Mouse (Mus musculus) cerebellum, adult 2 months (tissue): ENCODE data around the gene Ntan1. TPM values are rescaled to one million over a fixed set of nuclear protein-coding genes. Genes with fewer than 3 reads are reported as not detected.
"Not testable (repeated sequence)": the region's sequence is repeated elsewhere in the genome, so short reads cannot be mapped to it uniquely, and the experiment has no call there.

Experiments
- DNase-seq, 2 experiments: peaks; one replicate each; pipeline ENCODE4 v3.0.0; 2021
- H3K27ac ChIP-seq: fragments of 200-500 bp; 2 replicates; pipeline ENCODE4 v1.5.1; 2012; ENCODE audit warnings: low read length, control low read depth, inconsistent platforms; ENCODE audit not compliant: insufficient read depth
- H3K27me3 ChIP-seq: fragments of 200-500 bp; 2 replicates; pipeline ENCODE4 v1.6.1; 2012; ENCODE audit warnings: inconsistent platforms, mild to moderate bottlenecking, low read length, moderate library complexity; ENCODE audit not compliant: control insufficient read depth, insufficient read depth
- H3K4me1 ChIP-seq: fragments of 200-500 bp; 2 replicates; pipeline ENCODE4 v1.6.1; 2011; ENCODE audit warnings: low read length; ENCODE audit not compliant: control insufficient read depth, insufficient read depth
- H3K4me3 ChIP-seq: fragments of 200-500 bp; replicated peaks from 2 replicates; pipeline ENCODE3; 2011; ENCODE audit warnings: mild to moderate bottlenecking, low read depth, low read length, control low read depth; ENCODE audit not compliant: insufficient read depth
- CTCF ChIP-seq: fragments of 200-500 bp; IDR thresholded peaks from 2 replicates; pipeline ENCODE4 v1.5.1; 2011; ENCODE audit warnings: low read depth, mild to moderate bottlenecking, control low read depth, low read length, moderate library complexity, borderline replicate concordance; ENCODE audit not compliant: insufficient read depth
- POLR2A ChIP-seq: fragments of 200-500 bp; IDR thresholded peaks from 2 replicates; pipeline ENCODE4 v1.6.1; 2011; ENCODE audit warnings: low read length, control low read depth, borderline replicate concordance; ENCODE audit not compliant: insufficient read depth
- WGBS: fragments of 180-500 bp; shearing (Covaris S2); methylation state at CpG from one replicate; pipeline ENCODE4 v1.1.7; 2018; 5-methylcytosine and 5-hydroxymethylcytosine counted together
- polyA plus RNA-seq: library from polyadenylated mRNA; depleted of rRNA; stranded (reverse); fragments of >200 nt; gene quantifications from 2 replicates; pipeline ENCODE4 v1.2.3, GENCODE M21; 2012

The Ntan1 gene
- polyA plus RNA-seq, 1 experiment = 121 TPM

DNA sequence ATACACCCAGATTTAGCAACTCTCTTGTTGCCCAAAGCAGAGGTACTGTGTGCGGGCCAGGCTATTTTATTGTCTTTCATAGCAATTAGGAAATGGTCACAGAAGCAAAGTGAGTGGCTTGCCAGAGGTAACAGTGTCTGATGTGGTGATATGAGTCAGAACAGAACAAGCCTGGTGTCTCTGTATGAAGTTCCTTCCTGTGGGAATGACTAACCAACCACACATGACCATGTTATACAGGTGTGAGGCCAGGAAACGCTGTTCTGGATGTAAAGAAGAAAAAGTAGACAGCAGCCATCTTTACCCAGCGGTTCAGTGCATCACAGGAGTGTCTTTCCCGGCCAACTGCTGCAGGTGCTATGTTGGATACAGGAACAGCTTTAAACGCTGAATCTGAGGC is 26.4 kb downstream of the Ntan1 start:
- H3K4me1 ChIP-seq = no peaks in the 10 kb centered on the region
- no peak overlapping the region for H3K4me3 ChIP-seq
- no peaks in the 10 kb centered on the region for H3K27me3 ChIP-seq
- TF ChIP-seq CTCF = no peak
- no peak for TF ChIP-seq POLR2A
- H3K27ac ChIP-seq = no peak overlapping the region
- DNase-seq = no peak
- 94% methylated on average over 5 of the region's 5 CpGs for WGBS

GRCm38 (mm10) chr16:13846675-13847074 is 28.0 kb downstream of the Ntan1 start:
- no peak overlapping the region for H3K27ac ChIP-seq
- no peak overlapping the region for H3K4me3 ChIP-seq
- no peak for DNase-seq
- WGBS = 97% methylated on average over 1 of the region's 1 CpGs
- H3K4me1 ChIP-seq = no peaks in the 10 kb centered on the region
- H3K27me3 ChIP-seq = no peaks in the 10 kb centered on the region
- TF ChIP-seq POLR2A (no peak), CTCF (no peak)

- no peak for TF ChIP-seq CTCF
- TF ChIP-seq POLR2A = no peak
- Histone ChIP-seq H3K4me3 (no peak overlapping the region), H3K4me1 (no peaks in the 10 kb centered on the region), H3K27ac (no peak overlapping the region), H3K27me3 (no peaks in the 10 kb centered on the region)
- 85% methylated on average over 2 of the region's 2 CpGs for WGBS
- DNase-seq = no peak
Observed at GRCm38 (mm10) chr16:13848310-13848709, 29.7 kb downstream of the Ntan1 start.

- WGBS = 93% methylated on average over 4 of the region's 4 CpGs
- no peak overlapping the region for H3K27ac ChIP-seq
Observed at GRCm38 (mm10) chr16:13851446-13851845, 32.8 kb downstream of the Ntan1 start.

DNA sequence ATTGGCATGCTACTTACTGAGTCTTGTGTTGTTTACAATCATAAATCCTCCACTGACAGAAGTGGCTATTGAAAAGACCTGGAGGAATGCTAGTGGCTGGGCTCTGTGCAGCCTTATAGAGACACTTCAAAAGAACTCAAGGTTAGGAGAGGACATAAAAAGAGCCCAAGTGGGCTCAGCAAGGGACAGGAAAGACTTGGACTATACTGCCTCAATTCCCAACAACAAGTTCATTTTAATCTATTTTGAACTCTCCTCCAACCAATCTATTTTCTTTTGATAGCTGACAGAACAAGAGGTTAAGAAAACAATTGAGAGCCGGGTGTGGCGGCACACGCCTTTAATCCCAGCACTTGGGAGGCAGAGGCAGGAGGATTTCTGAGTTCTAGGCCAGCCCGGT is 35.2 kb downstream of the Ntan1 start:
- WGBS = 95% methylated on average over 4 of the region's 4 CpGs
- TF ChIP-seq POLR2A = no peak
- TF ChIP-seq CTCF = no peak

More at GRCm38 (mm10) chr16:13851446-13851845, 32.8 kb downstream of the Ntan1 start:
- DNase-seq = no peak
- H3K4me1 ChIP-seq = no peaks in the 10 kb centered on the region
- H3K27me3 ChIP-seq = no peaks in the 10 kb centered on the region
- TF ChIP-seq POLR2A (no peak), CTCF (no peak)
- no peak overlapping the region for H3K4me3 ChIP-seq

DNA sequence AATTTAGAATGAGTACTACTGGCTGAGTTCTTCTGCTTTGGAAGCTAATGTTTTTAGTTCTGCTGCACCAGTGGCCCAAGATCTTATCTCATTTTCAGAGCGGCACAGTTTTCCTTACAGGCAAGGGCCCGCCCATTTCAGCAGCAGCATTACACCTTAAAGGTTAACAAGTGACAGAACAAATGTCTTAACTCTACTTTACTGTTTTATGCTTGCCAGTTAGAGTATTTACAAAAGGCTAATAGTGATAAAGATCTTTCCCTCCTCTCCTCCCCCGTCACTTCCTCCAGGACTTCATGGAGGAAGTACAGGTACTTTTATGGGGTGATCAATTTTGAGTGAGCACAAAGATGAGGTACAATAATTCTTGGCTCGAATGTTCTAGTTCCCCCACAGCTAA is 47.4 kb downstream of the Ntan1 start:
- TF ChIP-seq CTCF (no peak), POLR2A (no peak)
- no peaks in the 10 kb centered on the region for H3K27me3 ChIP-seq
- 89% methylated on average over 4 of the region's 4 CpGs for WGBS
- H3K4me1 ChIP-seq = no peaks in the 10 kb centered on the region
- H3K4me3 ChIP-seq = no peak overlapping the region
- DNase-seq = no peak
- no peak overlapping the region for H3K27ac ChIP-seq

More for the DNA sequence above, 35.2 kb downstream of the Ntan1 start:
- DNase-seq = no peak
- Histone ChIP-seq H3K27ac (no peak overlapping the region), H3K27me3 (no peaks in the 10 kb centered on the region), H3K4me1 (no peaks in the 10 kb centered on the region), H3K4me3 (no peak overlapping the region)

DNA sequence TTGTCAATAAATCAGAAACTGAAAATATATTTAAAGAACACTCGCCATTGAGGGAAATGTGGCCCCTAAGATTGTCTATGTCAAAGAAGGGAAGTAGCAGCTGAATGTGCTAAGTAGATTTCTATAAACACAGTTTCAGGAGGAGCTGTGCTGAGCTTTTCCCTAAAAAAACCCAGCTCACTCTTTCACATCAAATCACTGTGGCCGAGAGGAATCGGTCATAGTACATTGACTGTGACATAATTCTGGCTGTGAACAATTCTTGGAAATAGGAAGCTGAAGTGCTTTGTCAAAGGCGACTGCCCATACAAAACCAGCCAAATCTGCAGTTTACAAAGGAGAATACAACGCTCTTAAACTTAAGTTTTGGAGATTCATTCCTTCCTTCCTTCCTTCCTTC is 48.0 kb downstream of the Ntan1 start:
- Histone ChIP-seq H3K4me3 (no peak overlapping the region), H3K4me1 (no peaks in the 10 kb centered on the region), H3K27me3 (no peaks in the 10 kb centered on the region), H3K27ac (no peak overlapping the region)
- TF ChIP-seq CTCF = no peak
- TF ChIP-seq POLR2A = no peak
- DNase-seq = no peak
- 75% methylated on average over 5 of the region's 5 CpGs for WGBS

- not testable (repeated sequence) for H3K4me3 ChIP-seq, H3K27ac ChIP-seq, H3K27me3 ChIP-seq, H3K4me1 ChIP-seq
- 34% methylated on average over 5 of the region's 5 CpGs for WGBS
- DNase-seq = peak in 1 of 2 experiments; percentile 28
Observed at GRCm38 (mm10) chr16:13867406-13867805, 48.8 kb downstream of the Ntan1 start.
